Mouse (Mus musculus) monocyte, adult 2 months (primary cell): ENCODE results near the gene Olfr1442.
"Not testable (repeated sequence)": the region's sequence is repeated elsewhere in the genome, so short reads cannot be mapped to it uniquely, and the experiment has no call there.

Source experiments
- DNase-seq, 2 experiments: peaks; one replicate each; pipeline ENCODE4 v3.0.0; 2022; ENCODE audit warnings: low spot score in 2 of 2, low read depth in 1 of 2

Olfr1442 gene

GRCm38 (mm10) chr19:12670139-12670538 lies at the start of gene Olfr1442:
Olfr1442 (plus strand) TSS chr19:12670439.
- DNase-seq: no peak

GRCm38 (mm10) chr19:12633176-12633575 lies 37.1 kb upstream of the Olfr1442 start, which contains the start of gene Glyat:
Glyat (plus strand) TSS chr19:12633308.
- no peak for DNase-seq

- DNase-seq: no peak
Observed at GRCm38 (mm10) chr19:12634259-12634658, 36.0 kb upstream of the Olfr1442 start.

GRCm38 (mm10) chr19:12634963-12635362 lies 35.3 kb upstream of the Olfr1442 start:
- DNase-seq: no peak

GRCm38 (mm10) chr19:12636863-12637262 lies 33.4 kb upstream of the Olfr1442 start:
- no peak for DNase-seq

- DNase-seq: no peak
Observed at GRCm38 (mm10) chr19:12638049-12638448, 32.2 kb upstream of the Olfr1442 start.

GRCm38 (mm10) chr19:12649511-12649910 lies 20.7 kb upstream of the Olfr1442 start:
- DNase-seq: no peak

GRCm38 (mm10) chr19:12666156-12666555 lies 4.1 kb upstream of the Olfr1442 start:
- no peak for DNase-seq

GRCm38 (mm10) chr19:12668601-12669000 lies 1.6 kb upstream of the Olfr1442 start:
- DNase-seq: not testable (repeated sequence)

- no peak for DNase-seq
Observed at GRCm38 (mm10) chr19:12671051-12671450, 812 bp downstream of the Olfr1442 start.

- DNase-seq: no peak
Observed at GRCm38 (mm10) chr19:12677812-12678211, 7.6 kb downstream of the Olfr1442 start, which contains the start of gene Olfr1443. Olfr1443 (plus strand) TSS chr19:12678112.

- DNase-seq: no peak
Observed at GRCm38 (mm10) chr19:12684638-12685037, 14.4 kb downstream of the Olfr1442 start.

GRCm38 (mm10) chr19:12685231-12685630 lies 15.0 kb downstream of the Olfr1442 start:
- DNase-seq: no peak

GRCm38 (mm10) chr19:12695590-12695989 lies 25.4 kb downstream of the Olfr1442 start, which contains the start of gene Keg1:
Keg1 (plus strand) TSS chr19:12695786.
- no peak for DNase-seq

- DNase-seq: no peak
Observed at GRCm38 (mm10) chr19:12696221-12696620, 26.0 kb downstream of the Olfr1442 start.

GRCm38 (mm10) chr19:12708458-12708857 lies 38.2 kb downstream of the Olfr1442 start:
- no peak for DNase-seq

GRCm38 (mm10) chr19:12708986-12709385 lies 38.7 kb downstream of the Olfr1442 start:
- no peak for DNase-seq

GRCm38 (mm10) chr19:12719189-12719588 lies 49.0 kb downstream of the Olfr1442 start:
- no peak for DNase-seq

GRCm38 (mm10) chr19:12720463-12720862 lies 50.2 kb downstream of the Olfr1442 start:
- DNase-seq: no peak

GRCm38 (mm10) chr19:12720919-12721318 lies 50.7 kb downstream of the Olfr1442 start:
- DNase-seq: not testable (repeated sequence)

GRCm38 (mm10) chr19:12721596-12721995 lies 51.4 kb downstream of the Olfr1442 start:
- not testable (repeated sequence) for DNase-seq

- DNase-seq: no peak
Observed at GRCm38 (mm10) chr19:12722308-12722707, 52.1 kb downstream of the Olfr1442 start.

GRCm38 (mm10) chr19:12725851-12726250 lies 55.6 kb downstream of the Olfr1442 start:
- DNase-seq: no peak
